Mouse (Mus musculus) erythroblast, embryonic 14.5 days (primary cell): Measurements from ENCODE around the gene Ush2a.

ENCODE experiments used
- GATA1 ChIP-seq: IDR thresholded peaks from 2 replicates; pipeline ENCODE4 v1.6.1; 2012; ENCODE audit warnings: low read length, inconsistent platforms, mixed read lengths
- TAL1 ChIP-seq: IDR thresholded peaks from 3 replicates; pipeline ENCODE4 v1.6.1; 2012; ENCODE audit warnings: low read length, inconsistent platforms, mixed read lengths

DNA sequence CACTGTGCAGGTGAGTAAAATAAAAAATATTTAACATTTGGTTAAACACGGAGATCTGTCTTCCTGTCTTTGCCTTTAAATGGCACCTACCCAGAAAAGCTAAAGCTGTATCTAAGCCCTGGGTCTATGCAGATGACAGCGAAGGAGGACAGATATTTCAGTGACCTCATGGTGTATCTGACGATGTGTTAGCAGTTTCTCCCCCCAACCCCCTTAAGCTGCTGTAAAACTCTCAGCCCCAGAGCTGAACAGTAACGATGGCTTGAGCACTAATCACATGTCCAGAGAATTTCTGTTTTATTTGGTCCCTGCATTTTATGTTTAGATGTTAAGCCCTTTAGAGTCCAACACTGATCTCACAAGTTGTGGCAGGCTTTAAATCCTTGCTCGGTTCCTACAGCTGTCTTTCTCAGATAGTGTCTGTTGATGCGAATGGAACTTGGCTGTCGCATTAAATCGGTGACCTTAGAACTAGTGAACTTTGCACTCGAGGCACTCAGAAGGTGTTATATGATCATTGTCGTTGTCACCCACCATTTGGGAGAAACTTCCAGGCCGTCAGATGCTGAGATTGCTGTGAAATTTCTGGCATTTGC is 5.4 kb downstream of the Ush2a start:
- TF ChIP-seq TAL1 = no peak
- TF ChIP-seq GATA1 = no peak
